Mouse (Mus musculus): ENCODE measurements around the gene Lman2. TPM values are rescaled to one million over a fixed set of nuclear protein-coding genes. Genes with fewer than 3 reads are reported as not detected.

Gene Lman2
- 2.9 and 4.8 TPM in 2 replicates for polyA plus RNA-seq (2012)

DNA sequence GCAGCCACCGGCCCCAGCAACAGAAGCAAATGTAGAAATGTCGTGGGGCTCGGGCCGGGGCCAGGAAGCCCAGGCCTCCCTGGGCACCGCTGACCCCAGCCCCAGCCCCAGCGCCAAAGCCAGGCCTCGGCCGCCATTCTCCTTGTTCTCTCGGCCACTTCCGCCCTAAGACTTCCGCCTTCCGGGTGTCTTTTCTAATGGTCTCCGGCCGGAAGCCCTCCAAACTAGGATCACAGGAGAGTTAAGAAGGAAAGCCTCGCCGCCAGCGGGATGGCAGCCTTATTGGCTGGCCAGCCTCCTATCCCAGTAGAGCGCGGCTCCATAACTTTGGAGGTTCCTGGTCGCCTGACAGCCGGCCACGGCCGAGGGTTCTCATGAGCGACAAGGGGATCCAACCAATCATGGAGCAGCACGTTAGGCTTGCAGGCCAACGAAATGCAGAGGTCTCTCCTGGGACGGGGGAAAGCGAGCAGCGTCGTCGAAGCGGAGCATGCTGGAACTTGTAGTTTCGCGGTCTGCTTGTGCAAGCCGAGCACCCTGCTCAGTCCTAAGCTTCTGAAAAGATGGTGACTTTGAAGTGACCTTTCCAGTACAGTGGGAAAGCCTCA, at the start of gene Lman2:
TSS of gene Lman2 (minus strand) at position 331 of the 608 bp plus-strand sequence.
- peaks cover 59% of the 10 kb centered on the region for H3K4me1 ChIP-seq (ENCODE audit: control insufficient read depth)

DNA sequence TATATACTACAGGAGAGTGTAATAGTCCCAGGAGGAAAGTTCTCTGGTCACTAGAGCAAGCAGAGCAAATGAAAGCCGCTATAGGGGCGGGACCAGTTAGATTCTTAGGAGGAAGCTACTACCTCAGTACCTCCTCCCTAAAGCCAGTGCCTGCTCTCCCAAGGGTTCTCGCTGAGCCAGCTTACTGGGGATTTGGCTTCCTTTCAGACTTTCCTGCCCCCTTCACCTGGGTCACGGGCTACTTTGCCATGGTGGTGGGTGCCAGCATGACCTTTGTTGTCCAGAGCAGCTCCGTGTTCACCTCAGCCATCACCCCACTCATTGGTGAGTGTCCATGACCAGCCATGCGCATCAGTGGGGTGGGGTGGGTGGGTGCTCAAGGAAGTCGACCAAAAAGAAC, 49.2 kb upstream of the Lman2 start:
- no peak overlapping the region for H3K4me3 ChIP-seq (replicated peaks)
- no peaks in the 10 kb centered on the region; the same call in 1 of the 2 replicates for H3K9me3 ChIP-seq (ENCODE audit: control insufficient read depth, low read length)
- no peaks in the 10 kb centered on the region for H3K36me3 ChIP-seq (ENCODE audit: control insufficient read depth)
- H3K27me3 ChIP-seq (ENCODE audit: control insufficient read depth), result peaks cover 56% of the 10 kb centered on the region
- H3K4me1 ChIP-seq (ENCODE audit: control insufficient read depth), result peaks cover 9% of the 10 kb centered on the region
- TF ChIP-seq GATA1 (IDR thresholded peaks at IDR 0.05; ENCODE audit: low read length), result no peak
- no peak for TF ChIP-seq TAL1 (IDR thresholded peaks at IDR 0.05; ENCODE audit: low read length)

More for the DNA sequence above, at the start of gene Lman2:
- H3K4me3 ChIP-seq (replicated peaks), result peak within 1 kb of the TSS; percentile 100
- H3K36me3 ChIP-seq (ENCODE audit: control insufficient read depth), result peaks cover 39% of the 10 kb centered on the region
- no peaks in the 10 kb centered on the region for H3K9me3 ChIP-seq (ENCODE audit: control insufficient read depth, low read length)
- TF ChIP-seq GATA1 (IDR thresholded peaks at IDR 0.05; ENCODE audit: low read length) (no peak), TAL1 (IDR thresholded peaks at IDR 0.05; ENCODE audit: low read length) (no peak)
- no peaks in the 10 kb centered on the region; the same call in 1 of the 2 replicates for H3K27me3 ChIP-seq (ENCODE audit: control insufficient read depth)

DNA sequence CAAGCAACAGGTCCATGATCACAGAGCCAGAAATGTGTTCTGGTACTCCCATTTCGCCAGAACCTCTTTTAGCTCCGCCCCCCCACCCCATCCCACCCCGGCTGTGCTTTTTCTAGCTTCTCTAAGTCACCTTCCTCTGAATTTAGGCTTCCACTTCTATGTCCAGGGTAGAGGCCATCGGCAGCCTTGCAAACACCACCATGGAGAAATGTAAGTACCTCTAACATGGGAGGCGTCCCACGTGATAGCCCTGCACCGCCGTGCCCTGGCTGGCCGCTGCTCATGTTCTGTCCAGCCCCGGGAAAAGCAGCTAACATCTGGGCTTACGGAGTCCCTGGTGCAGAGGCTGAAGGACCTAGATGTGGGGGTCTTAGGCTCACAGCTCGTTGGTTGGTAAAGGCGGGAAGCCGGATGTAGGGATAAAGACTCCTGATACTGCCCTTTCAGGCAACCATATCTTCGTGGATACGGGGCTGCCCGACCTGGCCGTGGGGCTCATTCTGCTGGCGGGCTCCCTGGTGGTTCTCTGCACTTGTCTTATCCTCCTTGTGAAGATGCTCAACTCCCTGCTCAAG, 46.0 kb upstream of the Lman2 start:
- Histone ChIP-seq H3K9me3 (ENCODE audit: control insufficient read depth, low read length) (no peaks in the 10 kb centered on the region), H3K4me3 (replicated peaks) (no peak overlapping the region), H3K36me3 (ENCODE audit: control insufficient read depth) (no peaks in the 10 kb centered on the region), H3K4me1 (ENCODE audit: control insufficient read depth) (peaks cover 5% of the 10 kb centered on the region), H3K27me3 (ENCODE audit: control insufficient read depth) (peaks cover 71% of the 10 kb centered on the region)
- TF ChIP-seq TAL1 (IDR thresholded peaks at IDR 0.05; ENCODE audit: low read length) (no peak), GATA1 (IDR thresholded peaks at IDR 0.05; ENCODE audit: low read length) (no peak)

DNA sequence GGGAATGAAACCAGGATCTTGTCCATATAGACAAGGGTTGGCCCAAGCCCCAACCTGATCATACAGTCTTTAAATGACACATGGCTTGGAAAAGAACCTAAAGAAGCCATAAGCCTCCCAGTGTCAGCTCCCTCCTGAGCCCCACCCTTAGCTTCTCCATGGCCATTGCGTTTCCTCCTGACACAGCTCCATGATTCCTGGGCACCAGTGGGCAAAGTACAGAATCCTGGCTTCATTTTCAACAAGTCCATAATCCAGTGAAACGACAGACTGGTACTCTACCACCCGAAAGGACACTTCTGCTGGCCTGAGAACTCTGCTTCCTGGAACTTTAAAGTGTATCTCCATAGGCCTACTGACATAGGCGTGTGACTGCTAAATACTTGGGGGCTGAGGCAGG, 44.8 kb upstream of the Lman2 start:
- no peak for TF ChIP-seq GATA1 (IDR thresholded peaks at IDR 0.05; ENCODE audit: low read length)
- Histone ChIP-seq H3K36me3 (ENCODE audit: control insufficient read depth) (no peaks in the 10 kb centered on the region), H3K4me3 (replicated peaks) (no peak overlapping the region), H3K27me3 (ENCODE audit: control insufficient read depth) (peaks cover 75% of the 10 kb centered on the region), H3K9me3 (ENCODE audit: control insufficient read depth, low read length) (no peaks in the 10 kb centered on the region), H3K4me1 (ENCODE audit: control insufficient read depth) (no peaks in the 10 kb centered on the region)

DNA sequence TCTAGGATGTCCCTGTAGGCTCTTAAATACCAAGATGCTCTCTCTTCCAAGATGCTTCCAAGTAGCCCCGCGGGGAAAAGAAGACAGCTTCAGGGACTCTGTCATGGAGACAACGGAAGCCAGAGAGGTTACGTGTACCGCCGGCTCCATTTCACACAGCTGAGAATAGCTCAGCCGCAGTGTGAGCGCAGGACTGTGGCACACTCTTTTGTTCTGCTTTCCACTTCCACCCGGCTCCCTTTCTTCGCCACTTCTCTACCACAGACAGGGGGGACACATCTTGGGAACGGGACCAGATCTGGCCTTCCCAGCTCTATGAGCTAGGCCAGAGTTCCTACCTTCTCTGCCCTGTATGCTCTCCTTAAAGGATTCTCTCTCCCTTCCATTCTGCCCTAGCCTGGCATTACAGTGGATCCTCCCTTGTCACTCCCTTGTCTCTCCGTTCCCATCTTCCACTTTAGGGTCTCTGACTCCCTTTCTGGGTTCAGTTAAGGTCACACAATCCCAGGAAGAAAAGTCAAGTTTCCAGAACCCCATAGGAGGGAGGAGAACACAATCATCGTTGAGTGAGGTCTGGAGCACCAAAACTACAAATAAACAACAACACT, 43.3 kb upstream of the Lman2 start:
- H3K27me3 ChIP-seq (ENCODE audit: control insufficient read depth), result peaks cover 73% of the 10 kb centered on the region
- no peak overlapping the region for H3K4me3 ChIP-seq (replicated peaks)

DNA sequence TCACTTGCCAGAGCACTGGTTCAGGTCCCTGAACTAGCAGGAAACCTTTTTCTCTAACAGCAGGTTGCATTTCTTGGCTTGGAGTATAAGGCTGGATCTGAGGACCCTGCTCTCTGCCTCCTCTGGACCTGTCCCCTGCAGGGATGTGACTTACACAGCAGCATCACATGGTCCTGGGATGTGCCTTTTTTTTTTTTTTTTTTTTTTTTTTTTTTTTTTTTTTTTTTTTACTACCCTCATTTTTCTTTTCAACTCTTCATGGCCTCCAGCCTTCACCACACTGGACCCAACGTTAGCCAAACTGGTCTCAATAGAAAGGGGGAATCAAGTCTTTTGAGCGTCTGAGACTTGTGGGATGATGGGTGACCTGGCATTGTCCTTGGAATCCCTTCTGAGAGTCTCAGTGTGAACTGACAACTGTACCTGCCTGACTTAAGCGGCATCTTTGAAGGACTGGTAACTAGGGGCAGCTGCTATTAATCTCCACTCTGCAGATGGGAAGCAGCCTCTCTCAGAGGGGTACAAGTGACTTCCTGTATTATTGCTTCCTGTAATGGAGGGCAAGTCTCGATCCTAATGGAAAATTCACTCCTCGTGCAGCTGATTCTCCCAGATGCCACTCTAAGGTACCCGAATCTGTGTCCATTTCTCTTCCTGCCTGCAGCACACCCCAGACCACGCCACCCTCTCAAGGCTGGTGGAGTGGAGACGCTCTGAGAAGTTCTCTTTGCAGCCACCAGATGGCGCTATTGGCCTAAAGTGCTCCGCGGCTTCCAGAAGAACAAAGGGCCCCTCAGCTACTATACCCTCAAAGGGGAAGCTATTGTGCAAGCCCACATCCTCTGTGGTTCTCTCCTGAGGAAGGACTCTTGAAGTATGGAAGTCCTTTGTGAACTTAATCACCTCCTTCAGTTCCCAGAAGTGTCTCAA, 42.5 kb upstream of the Lman2 start:
- H3K36me3 ChIP-seq (ENCODE audit: control insufficient read depth), result no peaks in the 10 kb centered on the region
- peak; percentile 31; the same call in 1 of the 3 replicates for TF ChIP-seq TAL1 (IDR thresholded peaks at IDR 0.05; ENCODE audit: low read length)
- TF ChIP-seq GATA1 (IDR thresholded peaks at IDR 0.05; ENCODE audit: low read length), result no peak
- no peak overlapping the region for H3K4me3 ChIP-seq (replicated peaks)
- H3K9me3 ChIP-seq (ENCODE audit: control insufficient read depth, low read length), result no peaks in the 10 kb centered on the region
- H3K27me3 ChIP-seq (ENCODE audit: control insufficient read depth), result peaks cover 81% of the 10 kb centered on the region
- no peaks in the 10 kb centered on the region for H3K4me1 ChIP-seq (ENCODE audit: control insufficient read depth)

More for the DNA sequence above, 43.3 kb upstream of the Lman2 start:
- Histone ChIP-seq H3K36me3 (ENCODE audit: control insufficient read depth) (no peaks in the 10 kb centered on the region), H3K9me3 (ENCODE audit: control insufficient read depth, low read length) (no peaks in the 10 kb centered on the region), H3K4me1 (ENCODE audit: control insufficient read depth) (no peaks in the 10 kb centered on the region)
- no peak for TF ChIP-seq GATA1 (IDR thresholded peaks at IDR 0.05; ENCODE audit: low read length)
- no peak for TF ChIP-seq TAL1 (IDR thresholded peaks at IDR 0.05; ENCODE audit: low read length)

DNA sequence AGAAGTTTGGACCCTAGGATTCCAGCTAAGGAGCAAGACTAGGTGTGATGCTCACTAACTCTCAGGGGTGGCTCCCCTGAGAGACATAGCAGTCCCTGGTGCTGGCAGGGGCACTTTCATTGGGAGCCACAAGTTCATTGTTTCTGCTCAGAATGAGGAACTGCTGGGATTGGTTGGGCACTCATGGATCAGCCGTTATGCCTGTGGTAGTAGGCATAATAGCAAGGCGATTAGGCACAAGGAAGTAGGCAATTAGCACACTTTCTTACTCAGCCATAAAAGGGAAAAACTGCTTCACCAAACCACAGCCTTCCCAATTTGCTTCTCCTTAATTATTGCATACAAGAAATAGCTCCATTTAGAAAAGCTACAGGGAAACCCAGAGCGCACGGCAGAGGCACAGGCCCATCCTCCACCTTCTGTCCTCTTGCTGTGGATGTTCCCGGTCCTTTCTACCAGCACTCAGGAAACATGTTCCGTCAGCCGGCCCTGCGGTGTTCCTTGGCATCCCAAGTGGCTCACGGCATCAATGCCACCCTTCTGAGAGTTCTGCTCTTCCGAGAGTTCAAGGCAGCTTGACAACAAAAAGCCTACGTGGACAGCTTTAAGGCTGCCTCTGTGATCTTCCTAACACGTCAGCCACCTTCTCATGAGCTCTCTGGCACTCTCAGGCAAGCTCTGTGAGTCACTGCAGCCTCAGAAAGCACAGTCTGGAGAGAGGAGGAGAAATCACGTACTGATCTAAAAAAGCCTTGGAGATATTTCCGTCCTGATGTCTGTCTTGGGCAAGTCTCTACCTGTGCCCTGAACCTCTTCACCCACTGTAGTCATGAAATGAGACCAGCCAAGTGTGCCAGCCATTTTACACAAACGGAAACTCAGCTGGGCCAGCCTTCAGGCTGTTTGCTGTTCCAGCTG, 41.6 kb upstream of the Lman2 start:
- no peaks in the 10 kb centered on the region for H3K4me1 ChIP-seq (ENCODE audit: control insufficient read depth)
- no peaks in the 10 kb centered on the region for H3K36me3 ChIP-seq (ENCODE audit: control insufficient read depth)
- no peaks in the 10 kb centered on the region for H3K9me3 ChIP-seq (ENCODE audit: control insufficient read depth, low read length)
- H3K4me3 ChIP-seq (replicated peaks), result no peak overlapping the region
- TF ChIP-seq GATA1 (IDR thresholded peaks at IDR 0.05; ENCODE audit: low read length) (no peak), TAL1 (IDR thresholded peaks at IDR 0.05; ENCODE audit: low read length) (no peak)
- peaks cover 85% of the 10 kb centered on the region for H3K27me3 ChIP-seq (ENCODE audit: control insufficient read depth)

DNA sequence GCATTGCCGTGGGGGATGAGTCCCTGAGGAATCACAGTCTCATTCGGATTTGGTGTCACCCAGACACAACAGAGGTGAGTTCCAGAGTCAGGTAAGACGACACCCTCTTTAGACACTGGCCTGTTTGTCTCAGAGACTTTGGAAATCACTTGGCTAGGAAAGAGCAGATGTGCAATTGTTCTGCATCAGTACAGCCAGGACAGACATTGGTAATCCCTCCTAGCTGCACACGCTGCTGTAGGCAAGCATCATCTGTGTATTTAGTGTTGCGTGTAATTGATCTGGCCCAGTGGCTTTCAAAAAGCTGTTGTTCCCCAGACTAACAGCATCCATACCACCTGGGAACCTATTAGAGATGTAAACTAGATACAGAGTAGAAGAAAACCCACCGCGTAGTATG, 40.7 kb upstream of the Lman2 start:
- TF ChIP-seq TAL1 (IDR thresholded peaks at IDR 0.05; ENCODE audit: low read length), result no peak
- TF ChIP-seq GATA1 (IDR thresholded peaks at IDR 0.05; ENCODE audit: low read length), result no peak
- no peaks in the 10 kb centered on the region for H3K4me1 ChIP-seq (ENCODE audit: control insufficient read depth)
- H3K36me3 ChIP-seq (ENCODE audit: control insufficient read depth), result no peaks in the 10 kb centered on the region
- H3K27me3 ChIP-seq (ENCODE audit: control insufficient read depth), result peaks cover 87% of the 10 kb centered on the region
- H3K4me3 ChIP-seq (replicated peaks), result no peak overlapping the region
- H3K9me3 ChIP-seq (ENCODE audit: control insufficient read depth, low read length), result no peaks in the 10 kb centered on the region

Data from erythroblast, embryonic 14.5 days (primary cell).